Mouse (Mus musculus) layer of hippocampus, postnatal 14 days (tissue): ENCODE results near the gene Eftud2. TPM values are rescaled to one million over a fixed set of nuclear protein-coding genes. Genes with fewer than 3 reads are reported as not detected.

Source experiments
- DNase-seq, 2 experiments: peaks; one replicate each; pipeline ENCODE4 v3.0.0; 2021 to 2022; ENCODE audit warnings: low spot score in 2 of 2, mixed read lengths in 1 of 2
- total RNA-seq, 2 experiments: library from RNA; stranded (reverse); gene quantifications; 2 replicates each; pipeline ENCODE4 v1.2.3; 2021

Gene Eftud2
- total RNA-seq, 2 experiments from 2014 or later: 113 to 124 TPM

GRCm38 (mm10) chr11:102819783-102820385, 60.9 kb downstream of the Eftud2 start:
- DNase-seq: no peak

GRCm38 (mm10) chr11:102819021-102819782, 61.6 kb downstream of the Eftud2 start, which contains the start of gene Gjc1:
TSS of gene Gjc1 (minus strand) at chr11:102819700.
- DNase-seq: peak; percentile 29 to 45

GRCm38 (mm10) chr11:102818121-102819020, 62.4 kb downstream of the Eftud2 start:
- no peak for DNase-seq

GRCm38 (mm10) chr11:102814881-102815280, 65.9 kb downstream of the Eftud2 start:
- DNase-seq: no peak

- DNase-seq: peak; percentile 16 to 59
These were observed 69.9 kb downstream of the Eftud2 start for GRCm38 (mm10) chr11:102810721-102811485.

- DNase-seq: no peak
These were observed 72.5 kb downstream of the Eftud2 start for GRCm38 (mm10) chr11:102808246-102808645.

GRCm38 (mm10) chr11:102803453-102803852, 77.3 kb downstream of the Eftud2 start:
- no peak for DNase-seq

GRCm38 (mm10) chr11:102794157-102794556, 86.6 kb downstream of the Eftud2 start:
- no peak for DNase-seq

GRCm38 (mm10) chr11:102791682-102792445, 88.9 kb downstream of the Eftud2 start:
- no peak for DNase-seq

Other genes starting within 250 kb of the Eftud2 start
- gene Meioc, start 217.3 kb downstream of the Eftud2 start, total RNA-seq: not detected
- gene Ccdc43, start 183.2 kb downstream of the Eftud2 start, total RNA-seq: 10 to 100 TPM; 37.9 to 41.3 TPM
- gene Adam11, start 119.5 kb downstream of the Eftud2 start, total RNA-seq: 100 to 1,000 TPM; 186 to 207 TPM
- gene Gjc1, start 61.3 kb downstream of the Eftud2 start, total RNA-seq: 10 to 100 TPM; 10.3 to 12.9 TPM
- 1 to 10 TPM; 5.3 to 6.5 TPM for gene Higd1b, start 45.1 kb downstream of the Eftud2 start, total RNA-seq
- 1 to 10 TPM; 1.5 to 2.0 TPM for gene Ccdc103, start 219 bp upstream of the Eftud2 start, total RNA-seq
- gene Fam187a, start 4.2 kb upstream of the Eftud2 start, total RNA-seq: under 1 TPM; 0.21 to 0.41 TPM
- gene Gfap, start 19.9 kb upstream of the Eftud2 start, total RNA-seq: 100 to 1,000 TPM; 263 to 355 TPM
- 1 to 10 TPM in 1 of 2 experiments, under 1 TPM in 1; 0.91 to 1.4 TPM for gene Kif18b, start 44.1 kb upstream of the Eftud2 start, total RNA-seq
- 10 to 100 TPM; 36.0 to 37.8 TPM for gene C1ql1, start 65.7 kb upstream of the Eftud2 start, total RNA-seq
- gene Nmt1, start 147.2 kb upstream of the Eftud2 start, total RNA-seq: 100 to 1,000 TPM; 112 to 113 TPM
- 100 to 1,000 TPM; 113 to 128 TPM for gene Dcakd, start 147.3 kb upstream of the Eftud2 start, total RNA-seq
- gene Plcd3, start 220.7 kb upstream of the Eftud2 start, total RNA-seq: 10 to 100 TPM in 1 of 2 experiments, 1 to 10 TPM in 1; 9.7 to 10.3 TPM
- gene Acbd4, start 220.7 kb upstream of the Eftud2 start, total RNA-seq: 10 to 100 TPM; 71.0 to 80.3 TPM
- gene Hexim1, start 235.2 kb upstream of the Eftud2 start, total RNA-seq: 10 to 100 TPM; 50.8 to 53.8 TPM